Mouse (Mus musculus): ENCODE data around the gene Rasl10a. TPM values are rescaled to one million over a fixed set of nuclear protein-coding genes. Genes with fewer than 3 reads are reported as not detected.
A peak's percentile ranks its signal among the peaks of the same experiment; 100 is the strongest.

Rasl10a gene
- 2.7 TPM in 1 of 2 replicates, not detected in the other for total RNA-seq (2014; rRNA removed; ENCODE audit: low replicate concordance)
- 0.85 and 1.1 TPM in 2 replicates for polyA plus RNA-seq (2015; fragmentation: Nextera tagmentation; extraction: Ambion mirVana)

DNA sequence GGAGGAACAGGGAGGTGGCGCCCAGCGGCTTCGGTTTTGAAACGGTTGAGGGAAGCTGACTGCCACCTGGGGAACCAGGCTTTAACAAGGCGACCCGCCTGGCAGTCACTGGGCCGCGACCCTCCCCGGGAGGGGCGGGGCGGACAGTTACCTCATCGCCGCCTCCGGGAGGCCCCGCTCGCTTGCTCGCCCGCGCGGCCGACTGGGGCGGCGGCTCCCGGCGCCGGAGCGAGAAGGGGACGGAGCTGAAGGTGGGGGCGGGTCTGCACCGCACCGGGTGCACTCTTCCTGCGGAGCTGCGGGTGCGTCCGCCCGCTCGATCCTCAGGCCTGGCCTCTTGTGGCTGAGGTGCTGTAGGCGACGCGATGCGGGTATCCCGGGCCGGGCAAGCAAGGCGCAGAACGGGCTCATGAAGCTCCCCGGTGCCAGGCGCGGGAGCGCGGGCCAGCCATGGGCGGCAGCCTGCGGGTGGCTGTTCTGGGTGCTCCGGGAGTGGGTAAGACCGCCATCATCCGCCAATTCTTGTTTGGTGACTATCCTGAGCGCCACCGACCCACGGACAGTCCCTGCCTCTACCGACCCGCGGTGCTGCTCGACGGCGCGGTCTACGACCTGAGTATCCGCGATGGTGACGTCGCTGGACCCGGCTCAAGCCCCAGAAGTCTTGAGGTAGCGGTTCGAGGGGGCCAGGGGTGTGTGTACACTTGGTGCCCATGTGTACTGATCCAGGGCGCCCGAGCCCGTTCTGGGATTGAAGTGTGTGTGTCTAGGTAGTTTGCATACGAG is at the start of gene Rasl10a:
Gene Rasl10a (plus strand): TSS at position 273 of the 786 bp plus-strand sequence.
- Histone ChIP-seq H3K27me3 (ENCODE audit: control insufficient read depth, insufficient read depth, low read length) (peaks cover 46% of the 10 kb centered on the region), H3K4me3 (ENCODE audit: low read depth, low read length) (peak within 1 kb of the TSS; percentile 56), H3K9ac (replicated peaks; ENCODE audit: low read depth, low read length) (peak within 1 kb of the TSS; percentile 31; the same call in 1 of the 2 replicates), H3K4me2 (ENCODE audit: low read depth, low read length) (peak within 1 kb of the TSS; percentile 97), H3K27ac (ENCODE audit: low read depth) (no peak within 1 kb of the TSS), H3K9me3 (replicated peaks; ENCODE audit: control insufficient read depth, low read length) (no peaks in the 10 kb centered on the region), H3K4me1 (ENCODE audit: control insufficient read depth, insufficient read depth) (peaks cover 26% of the 10 kb centered on the region), H3K36me3 (replicated peaks; ENCODE audit: control insufficient read depth, insufficient read depth, low read length) (no peaks in the 10 kb centered on the region)
- TF ChIP-seq CTCF (IDR thresholded peaks at IDR 0.05; ENCODE audit: low read depth), result no peak
- whole genome bisulfite sequencing, result 2% methylated on average over 56 of the region's 77 CpGs
- DNase-seq (ENCODE audit: low spot score) (no peak), ATAC-seq (ENCODE audit: insufficient read depth, low read depth) (peak; percentile 9; the same call in 1 of the 2 replicates)

DNA sequence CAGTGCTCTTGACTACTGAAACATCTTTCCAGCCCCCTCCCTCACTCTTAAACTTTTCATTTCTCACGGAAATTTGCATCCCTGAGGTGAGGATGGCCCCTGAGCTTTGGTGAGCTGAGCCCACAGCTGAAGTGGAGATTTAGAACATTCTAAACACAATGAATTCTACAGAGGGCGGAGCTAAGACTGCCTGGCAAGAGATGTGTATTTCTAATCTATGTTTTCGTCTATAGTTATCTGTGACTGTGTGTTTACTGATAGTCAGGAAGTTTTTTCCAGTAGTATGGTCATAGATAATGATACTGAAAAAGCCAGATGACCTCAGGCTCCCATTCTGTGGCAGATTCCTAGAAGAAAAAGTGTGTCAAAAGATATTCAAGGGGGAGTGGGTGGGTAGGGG is 49.1 kb upstream of the Rasl10a start:
- Histone ChIP-seq H3K27ac (ENCODE audit: low read depth) (no peak overlapping the region), H3K9ac (replicated peaks; ENCODE audit: low read depth, low read length) (no peak overlapping the region), H3K4me1 (ENCODE audit: control insufficient read depth, insufficient read depth) (no peaks in the 10 kb centered on the region), H3K27me3 (ENCODE audit: control insufficient read depth, insufficient read depth, low read length) (no peaks in the 10 kb centered on the region), H3K9me3 (replicated peaks; ENCODE audit: control insufficient read depth, low read length) (no peaks in the 10 kb centered on the region), H3K4me2 (ENCODE audit: low read depth, low read length) (no peak overlapping the region), H3K36me3 (replicated peaks; ENCODE audit: control insufficient read depth, insufficient read depth, low read length) (peaks cover 27% of the 10 kb centered on the region), H3K4me3 (ENCODE audit: low read depth, low read length) (no peak overlapping the region)
- DNase-seq (ENCODE audit: low spot score) (no peak), ATAC-seq (ENCODE audit: insufficient read depth, low read depth) (no peak)
- no peak for TF ChIP-seq CTCF (IDR thresholded peaks at IDR 0.05; ENCODE audit: low read depth)
- 53% methylated on average over 3 of the region's 3 CpGs for WGBS

DNA sequence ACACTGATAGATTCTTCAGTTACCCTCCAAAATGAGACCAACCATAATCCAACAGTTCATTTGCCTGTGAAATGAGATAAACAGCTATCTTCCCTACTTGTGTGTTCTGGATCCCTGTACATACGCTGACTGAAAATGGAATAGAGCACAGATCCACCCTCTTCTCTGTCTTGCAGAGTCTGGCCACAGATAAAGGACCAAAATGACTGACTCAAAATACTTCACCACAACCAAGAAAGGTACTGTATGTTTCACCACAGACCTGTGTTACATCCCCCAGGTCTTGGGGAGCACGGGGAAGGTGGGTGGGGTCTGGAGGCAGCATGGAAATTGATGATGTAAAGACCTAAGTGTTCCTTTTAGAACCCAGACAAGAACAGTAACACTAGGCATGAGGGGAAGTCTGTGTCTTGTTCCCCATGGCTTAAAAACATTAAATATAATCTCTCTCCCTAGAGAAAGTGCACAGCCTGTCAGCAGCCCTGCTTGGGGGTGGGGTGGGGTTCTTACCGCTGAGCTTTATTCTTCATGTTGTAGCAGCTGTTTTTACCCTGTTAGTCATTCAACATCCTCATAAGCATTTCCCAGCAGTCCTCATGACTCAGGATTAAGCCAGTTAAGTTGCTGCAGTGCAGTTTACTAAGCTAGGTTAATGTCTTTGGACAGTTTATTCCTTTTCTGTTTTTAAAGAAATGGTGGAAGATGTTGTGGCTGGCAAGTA is 48.4 kb upstream of the Rasl10a start:
- Histone ChIP-seq H3K4me2 (ENCODE audit: low read depth, low read length) (no peak overlapping the region), H3K27ac (ENCODE audit: low read depth) (peak overlapping the region; percentile 0; the same call in 1 of the 2 replicates), H3K27me3 (ENCODE audit: control insufficient read depth, insufficient read depth, low read length) (no peaks in the 10 kb centered on the region), H3K36me3 (replicated peaks; ENCODE audit: control insufficient read depth, insufficient read depth, low read length) (peaks cover 34% of the 10 kb centered on the region), H3K4me1 (ENCODE audit: control insufficient read depth, insufficient read depth) (no peaks in the 10 kb centered on the region), H3K9ac (replicated peaks; ENCODE audit: low read depth, low read length) (no peak overlapping the region), H3K9me3 (replicated peaks; ENCODE audit: control insufficient read depth, low read length) (no peaks in the 10 kb centered on the region), H3K4me3 (ENCODE audit: low read depth, low read length) (no peak overlapping the region)
- DNase-seq (ENCODE audit: low spot score), result no peak
- no peak for ATAC-seq (ENCODE audit: insufficient read depth, low read depth)
- 57% methylated on average over 3 of the region's 3 CpGs for WGBS
- TF ChIP-seq CTCF (IDR thresholded peaks at IDR 0.05; ENCODE audit: low read depth), result no peak
- no peak for TF ChIP-seq EP300 (IDR thresholded peaks at IDR 0.05; ENCODE audit: low read depth)

DNA sequence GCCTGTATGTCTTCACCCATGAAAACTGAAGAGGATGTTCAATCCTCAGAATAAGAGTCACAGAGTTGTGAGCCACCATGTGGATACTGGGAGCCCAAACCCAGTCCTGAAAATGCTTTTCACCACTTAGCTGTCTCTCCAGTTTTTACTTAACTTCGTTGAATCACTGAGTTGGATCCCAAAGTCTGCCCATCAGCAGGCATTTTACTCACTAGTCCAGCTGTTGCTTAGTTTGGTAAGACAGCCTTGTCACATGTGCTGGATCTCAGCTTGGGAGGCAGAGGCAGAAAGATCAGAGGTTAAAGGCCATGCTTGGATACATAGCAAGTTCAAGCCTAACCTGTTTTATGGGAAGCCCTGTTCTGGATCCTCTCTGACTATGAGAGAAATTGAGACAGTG is 47.7 kb upstream of the Rasl10a start:
- no peak for DNase-seq (ENCODE audit: low spot score)
- H3K9me3 ChIP-seq (replicated peaks; ENCODE audit: control insufficient read depth, low read length), result no peaks in the 10 kb centered on the region
- no peak overlapping the region for H3K27ac ChIP-seq (ENCODE audit: low read depth)
- no peaks in the 10 kb centered on the region for H3K27me3 ChIP-seq (ENCODE audit: control insufficient read depth, insufficient read depth, low read length)
- WGBS, result 85% methylated on average over 1 of the region's 1 CpGs
- no peak overlapping the region for H3K4me2 ChIP-seq (ENCODE audit: low read depth, low read length)
- peaks cover 37% of the 10 kb centered on the region for H3K36me3 ChIP-seq (replicated peaks; ENCODE audit: control insufficient read depth, insufficient read depth, low read length)
- TF ChIP-seq EP300 (IDR thresholded peaks at IDR 0.05; ENCODE audit: low read depth), result no peak
- TF ChIP-seq CTCF (IDR thresholded peaks at IDR 0.05; ENCODE audit: low read depth), result no peak
- no peaks in the 10 kb centered on the region for H3K4me1 ChIP-seq (ENCODE audit: control insufficient read depth, insufficient read depth)
- ATAC-seq (ENCODE audit: insufficient read depth, low read depth), result no peak
- H3K4me3 ChIP-seq (ENCODE audit: low read depth, low read length), result no peak overlapping the region
- H3K9ac ChIP-seq (replicated peaks; ENCODE audit: low read depth, low read length), result no peak overlapping the region

DNA sequence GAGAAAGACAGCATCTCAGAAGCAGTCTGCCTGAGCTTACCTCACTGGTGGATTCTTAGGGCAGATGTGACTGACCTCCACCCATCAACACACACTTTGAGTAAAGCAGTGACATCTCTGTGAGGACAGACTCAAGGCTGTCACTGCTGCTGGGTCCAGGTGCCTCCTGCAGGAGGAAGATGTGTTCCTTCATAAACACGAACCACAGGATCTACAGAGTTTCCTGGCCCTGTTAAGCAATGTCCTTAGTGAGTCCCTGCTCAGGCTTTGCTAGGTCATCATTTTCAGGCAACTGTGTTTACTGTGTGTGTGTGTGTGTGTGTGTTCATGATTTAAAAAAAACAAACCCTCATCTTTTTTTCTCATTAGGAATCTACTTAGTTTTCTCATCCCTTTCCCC is 46.4 kb upstream of the Rasl10a start:
- DNase-seq (ENCODE audit: low spot score) (no peak), ATAC-seq (ENCODE audit: insufficient read depth, low read depth) (no peak)
- Histone ChIP-seq H3K4me2 (ENCODE audit: low read depth, low read length) (no peak overlapping the region), H3K27ac (ENCODE audit: low read depth) (no peak overlapping the region), H3K4me3 (ENCODE audit: low read depth, low read length) (no peak overlapping the region), H3K36me3 (replicated peaks; ENCODE audit: control insufficient read depth, insufficient read depth, low read length) (peaks cover 45% of the 10 kb centered on the region), H3K9ac (replicated peaks; ENCODE audit: low read depth, low read length) (no peak overlapping the region), H3K9me3 (replicated peaks; ENCODE audit: control insufficient read depth, low read length) (no peaks in the 10 kb centered on the region), H3K27me3 (ENCODE audit: control insufficient read depth, insufficient read depth, low read length) (no peaks in the 10 kb centered on the region), H3K4me1 (ENCODE audit: control insufficient read depth, insufficient read depth) (no peaks in the 10 kb centered on the region)
- WGBS, result 73% methylated on average over 1 of the region's 1 CpGs
- TF ChIP-seq CTCF (IDR thresholded peaks at IDR 0.05; ENCODE audit: low read depth) (no peak), EP300 (IDR thresholded peaks at IDR 0.05; ENCODE audit: low read depth) (no peak)
